Mouse (Mus musculus) CD4-positive naive resting alpha-beta T cell, adult 57 days (primary cell): ENCODE measurements around the gene Chordc1. TPM values are rescaled to one million over a fixed set of nuclear protein-coding genes. Genes with fewer than 3 reads are reported as not detected.

Source experiments
- total RNA-seq: library from RNA; stranded (reverse); gene quantifications from one replicate; pipeline ENCODE4 v1.2.4, GENCODE M21; 2023

The Chordc1 gene
- 106 TPM for total RNA-seq

GRCm38 (mm10) chr9:18291571-18292429 is at the start of gene Chordc1:
TSS of gene Chordc1 (plus strand) at chr9:18292125.

Other genes with a start within 250 kb of the Chordc1 start
- not detected for gene Naalad2, start 110.9 kb downstream of the Chordc1 start, total RNA-seq
- gene Ubtfl1, start 112.3 kb downstream of the Chordc1 start, total RNA-seq, result not detected
- gene Mbd3l2, start 138.5 kb downstream of the Chordc1 start, total RNA-seq, result not detected
- 3.7 TPM for gene Zfp558, start 186.1 kb downstream of the Chordc1 start, total RNA-seq
- gene Mbd3l1, start 186.2 kb downstream of the Chordc1 start, total RNA-seq, result not detected